Mouse (Mus musculus): Measurements from ENCODE around the gene Zfp729a.
A peak's percentile ranks its signal among the peaks of the same experiment; 100 is the strongest.
"Not testable (repeated sequence)": the region's sequence is repeated elsewhere in the genome, so short reads cannot be mapped to it uniquely, and the experiment has no call there.

Zfp729a gene

GRCm38 (mm10) chr13:67637294-67638007 is at the start of gene Zfp729a, which contains the start of gene Gm49345:
Gene Zfp729a, minus strand, starts transcription at chr13:67637791.
Gene Gm49345, minus strand, starts transcription at chr13:67637769.
- peak; percentile 90 for DNase-seq

- DNase-seq: no peak
These were observed 49.4 kb upstream of the Zfp729a start, which contains the start of gene Zfp738 for GRCm38 (mm10) chr13:67686971-67687370. Gene Zfp738, minus strand, starts transcription at chr13:67687071.

- not testable (repeated sequence) for DNase-seq
These were observed 46.2 kb upstream of the Zfp729a start for GRCm38 (mm10) chr13:67683841-67684240.

GRCm38 (mm10) chr13:67682959-67683735 is 45.6 kb upstream of the Zfp729a start:
- DNase-seq: peak; percentile 92

GRCm38 (mm10) chr13:67674902-67675301 is 37.3 kb upstream of the Zfp729a start:
- no peak for DNase-seq

- no peak for DNase-seq
These were observed 14.9 kb upstream of the Zfp729a start for GRCm38 (mm10) chr13:67652496-67652895.

GRCm38 (mm10) chr13:67610108-67610507 is 27.5 kb downstream of the Zfp729a start:
- no peak for DNase-seq

GRCm38 (mm10) chr13:67609066-67609876 is 28.3 kb downstream of the Zfp729a start, which contains the start of gene Zfp729b:
Gene Zfp729b, minus strand, starts transcription at chr13:67609707.
- DNase-seq: peak; percentile 88

GRCm38 (mm10) chr13:67572591-67573189 is 64.9 kb downstream of the Zfp729a start:
- DNase-seq: no peak

Data from layer of hippocampus, adult 9-11 months (tissue).